Mouse (Mus musculus) myocyte (in vitro differentiated cells): Measurements from ENCODE around the gene Slc16a12.

Experiments
- CEBPB ChIP-seq: IDR thresholded peaks from 2 replicates; pipeline ENCODE4 v1.6.1; 2011; ENCODE audit warnings: mild to moderate bottlenecking, moderate library complexity; ENCODE audit not compliant: poor library complexity, insufficient read depth, severe bottlenecking
- MAX ChIP-seq: IDR thresholded peaks from one replicate; pipeline ENCODE4 v1.6.1; 2011; ENCODE audit warnings: low read depth, mild to moderate bottlenecking, control low read depth
- MYOD1 ChIP-seq, 3 experiments: IDR thresholded peaks; one replicate each; pipeline ENCODE4 v1.6.1; 2011; ENCODE audit warnings: control low read depth in 2 of 3, low read depth in 2 of 3, mild to moderate bottlenecking in 2 of 3, moderate library complexity in 1 of 3; ENCODE audit not compliant: insufficient read length in 2 of 3, control insufficient read depth in 1 of 3
- POLR2A ChIP-seq: IDR thresholded peaks from one replicate; pipeline ENCODE4 v1.6.1; 2011; ENCODE audit warnings: low read depth, mild to moderate bottlenecking, control low read depth, moderate library complexity; ENCODE audit not compliant: insufficient read length
- TCF12 ChIP-seq: IDR thresholded peaks from one replicate; pipeline ENCODE4 v1.6.1; 2011; ENCODE audit warnings: mild to moderate bottlenecking, control low read depth; ENCODE audit not compliant: poor library complexity, insufficient read depth, severe bottlenecking
- USF1 ChIP-seq: IDR thresholded peaks from one replicate; pipeline ENCODE4 v1.6.1; 2011; ENCODE audit warnings: low read depth, mild to moderate bottlenecking, control low read depth, moderate library complexity

DNA sequence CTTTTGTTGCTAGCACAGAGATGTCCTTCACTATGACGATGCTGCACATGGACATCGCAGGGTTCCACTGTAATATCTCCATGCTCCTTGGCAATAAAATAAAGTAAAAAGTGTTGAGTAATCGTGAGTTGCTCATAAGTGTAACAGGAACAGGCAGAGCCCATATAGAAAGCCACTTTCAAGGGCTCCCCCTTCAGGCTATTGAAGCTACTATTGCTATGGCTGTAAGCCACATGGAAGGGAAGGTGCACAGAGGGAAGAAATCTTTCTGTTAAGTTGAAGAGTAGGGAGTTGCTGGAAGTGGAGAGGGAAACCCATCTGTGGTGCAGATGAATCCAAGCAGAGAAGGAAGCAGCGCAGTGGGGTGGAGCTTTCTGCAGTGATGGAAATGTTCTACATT, 4.1 kb upstream of the Slc16a12 start:
- no peak for TF ChIP-seq USF1
- TF ChIP-seq TCF12, result no peak
- TF ChIP-seq MAX, result no peak
- TF ChIP-seq POLR2A, result no peak
- no peak for TF ChIP-seq MYOD1 (IDR thresholded peaks at IDR 0.05; ENCODE audit: control insufficient read depth in 1 of 3, insufficient read length in 2 of 3, low read depth in 2 of 3)
- no peak for TF ChIP-seq CEBPB
